Mouse (Mus musculus): Measurements from ENCODE around the gene Akap13.

GRCm38 (mm10) chr7:75600360-75601075, 145.2 kb downstream of the Akap13 start:
- no peak for TF ChIP-seq POLR2A (IDR thresholded peaks at IDR 0.05; ENCODE audit: extremely low read depth, insufficient read depth, low read length)
- no peak for TF ChIP-seq CTCF (IDR thresholded peaks at IDR 0.05; ENCODE audit: low read depth, low read length)
